15 mouse cellular contexts compared by ENCODE assay signal in the genomic region with DNA sequence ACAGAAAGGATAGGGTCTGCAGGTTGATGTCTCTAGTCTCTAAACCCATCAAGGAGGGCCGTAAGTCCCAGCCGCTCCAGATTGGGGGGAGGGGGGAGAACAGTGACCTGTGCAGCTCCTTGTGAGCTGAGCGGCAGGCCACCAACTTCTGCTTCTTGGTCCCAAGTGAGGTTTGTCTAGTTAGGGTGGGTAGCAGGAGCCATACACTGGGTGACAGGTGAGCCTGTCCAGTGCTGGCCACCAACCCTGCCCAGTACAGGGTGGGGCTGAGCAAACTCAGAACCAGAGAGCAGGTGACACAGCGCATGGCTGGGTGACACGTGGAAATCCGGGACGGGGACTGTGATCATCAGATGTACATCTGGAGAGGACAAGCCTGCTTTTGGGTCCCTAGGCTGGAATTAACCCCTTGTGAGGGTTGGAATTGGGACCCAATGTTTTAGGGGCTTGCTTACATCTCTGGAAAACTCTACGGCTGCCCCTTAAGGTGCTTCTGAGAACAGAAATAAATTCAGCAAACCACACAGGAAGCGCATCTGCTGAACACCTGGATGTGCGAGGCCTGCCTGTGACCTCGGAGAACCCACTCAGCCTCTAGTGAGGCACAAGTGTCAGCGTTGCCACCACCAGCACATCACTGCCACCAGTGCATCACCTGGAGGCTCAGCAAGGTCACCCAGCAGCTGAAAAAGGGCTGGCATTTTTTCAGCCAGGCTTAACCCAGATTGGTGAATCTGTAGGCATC. TPM values are rescaled to one million over a fixed set of nuclear protein-coding genes. Genes with fewer than 3 reads are reported as not detected.
DNase-seq lines count a peak whose midpoint lies in the region; ATAC-seq and TF ChIP-seq lines count a peak whose summit lies in the region.
"Had no signal": no experiment of that assay in that cellular context is flagged by ENCODE, and none has a peak within 500 bp of the region (broad histone marks: within the 10 kb centered on the region; RNA-seq: fewer than 3 reads in every experiment).

No protein-coding gene starts in this region.

- intact Hi-C loops in gastrocnemius, adult 2 months (cut with DNase I), result no loop called here

- ATAC-seq in heart, embryonic 16.5 days (replicated peaks; ENCODE audit: extremely low read depth, insufficient read depth, low FRiP score), result no peak
- ATAC-seq in G1E (ENCODE audit: extremely low read depth, insufficient number of reproducible peaks, low FRiP score, poor library complexity, severe bottlenecking), result no peak
- no peak for ATAC-seq in liver, postnatal 0 days

- no peak overlapping the region for H3K4me3 ChIP-seq in heart, embryonic 16.5 days (ENCODE audit: low read length)
- peak overlapping the region; percentile 63; the same call in 1 of the 2 replicates for H3K4me3 ChIP-seq in G1E (ENCODE audit: low read depth, low read length)
- no peak overlapping the region for H3K4me3 ChIP-seq in liver, postnatal 0 days (ENCODE audit: low read depth, low read length)
- no peak overlapping the region for H3K4me3 ChIP-seq in gastrocnemius, adult 2 months
- H3K4me3 ChIP-seq: embryonic facial prominence, embryonic 13.5 days; forebrain, embryonic 12.5 days; layer of hippocampus, adult 2 months had no signal

- 78% methylated on average over 12 of the region's 12 CpGs for WGBS in heart, embryonic 16.5 days
- WGBS in liver, postnatal 0 days (ENCODE audit: insufficient replicate concordance), result 38% methylated on average over 12 of the region's 12 CpGs

- no peak for TF ChIP-seq EP300 in liver, postnatal 0 days (IDR thresholded peaks at IDR 0.05; ENCODE audit: low read depth)

- no peaks in the 10 kb centered on the region for H3K9me3 ChIP-seq in heart, embryonic 16.5 days (replicated peaks; ENCODE audit: control insufficient read depth, low read length)
- H3K9me3 ChIP-seq in G1E (replicated peaks), result no peaks in the 10 kb centered on the region
- no peaks in the 10 kb centered on the region for H3K9me3 ChIP-seq in liver, postnatal 0 days (ENCODE audit: low read length)
- H3K9me3 ChIP-seq: embryonic facial prominence, embryonic 13.5 days; forebrain, embryonic 12.5 days had no signal

- H3K4me1 ChIP-seq in heart, embryonic 16.5 days (ENCODE audit: control insufficient read depth, insufficient read depth, low read length), result 0 out of 2 replicates have a peak, but pooled peaks cover 3% of the 10 kb centered on the region
- H3K4me1 ChIP-seq in G1E (ENCODE audit: insufficient read depth, low read depth, low read length), result peaks cover 96% of the 10 kb centered on the region
- peaks cover 60% of the 10 kb centered on the region for H3K4me1 ChIP-seq in liver, postnatal 0 days (ENCODE audit: insufficient read depth)

- 0 out of 2 replicates have a peak overlapping the region, but pooled peaks have one; percentile 19 for H3K27ac ChIP-seq in heart, embryonic 16.5 days (ENCODE audit: low read length)
- peak overlapping the region; percentile 77 for H3K27ac ChIP-seq in liver, postnatal 0 days (ENCODE audit: low read depth)
- no peak overlapping the region for H3K27ac ChIP-seq in gastrocnemius, adult 2 months
- H3K27ac ChIP-seq: embryonic facial prominence, embryonic 13.5 days; forebrain, embryonic 12.5 days; layer of hippocampus, adult 2 months had no signal

- H3K4me2 ChIP-seq in heart, embryonic 16.5 days (ENCODE audit: low read depth, low read length), result peak overlapping the region; percentile 12; the same call in 1 of the 2 replicates
- peak overlapping the region; percentile 56 for H3K4me2 ChIP-seq in liver, postnatal 0 days (ENCODE audit: low read depth, low read length)
- H3K4me2 ChIP-seq: embryonic facial prominence, embryonic 13.5 days; forebrain, embryonic 12.5 days had no signal

- H3K27me3 ChIP-seq in heart, embryonic 16.5 days (ENCODE audit: control insufficient read depth, insufficient read depth, low read length), result no peaks in the 10 kb centered on the region; the same call in 1 of the 2 replicates
- no peaks in the 10 kb centered on the region for H3K27me3 ChIP-seq in G1E (ENCODE audit: insufficient read depth, low read length)
- 0 out of 2 replicates have a peak, but pooled peaks cover 10% of the 10 kb centered on the region for H3K27me3 ChIP-seq in liver, postnatal 0 days (ENCODE audit: insufficient read depth, low read length)

- no peaks in the 10 kb centered on the region for H3K36me3 ChIP-seq in heart, embryonic 16.5 days (ENCODE audit: control insufficient read depth, insufficient read depth)
- peaks cover 17% of the 10 kb centered on the region for H3K36me3 ChIP-seq in G1E (replicated peaks)
- no peaks in the 10 kb centered on the region for H3K36me3 ChIP-seq in liver, postnatal 0 days (replicated peaks; ENCODE audit: insufficient read depth, low read length)
- H3K36me3 ChIP-seq: embryonic facial prominence, embryonic 13.5 days; forebrain, embryonic 12.5 days had no signal

- no peak overlapping the region for H3K9ac ChIP-seq in heart, embryonic 16.5 days (ENCODE audit: low read length)
- H3K9ac ChIP-seq in liver, postnatal 0 days (replicated peaks), result peak overlapping the region; percentile 7; the same call in 1 of the 2 replicates
- H3K9ac ChIP-seq: embryonic facial prominence, embryonic 13.5 days; forebrain, embryonic 12.5 days had no signal

- no peak for TF ChIP-seq CTCF in G1E (IDR thresholded peaks at IDR 0.05; ENCODE audit: low read depth, low read length)
- TF ChIP-seq CTCF in liver, postnatal 0 days (IDR thresholded peaks at IDR 0.05; ENCODE audit: low read depth), result no peak
- TF ChIP-seq CTCF in gastrocnemius, adult 2 months (IDR thresholded peaks at IDR 0.05), result no peak

- DNase-seq in heart, postnatal 4 days, result no peak
- DNase-seq in G1E (ENCODE audit: low spot score), result no peak
- no peak for DNase-seq in liver, postnatal 0 days
- peak; percentile 92 for DNase-seq in thymus, postnatal 0 days (ENCODE audit: low spot score)
- DNase-seq in gastrocnemius, adult 2 months, result no peak
- DNase-seq in yolk sac, embryonic 10.5 days (ENCODE audit: low spot score), result no peak
- DNase-seq in cerebellum, postnatal 25 days, result no peak
- DNase-seq: adrenal gland, adult 2 months; cerebellum, postnatal 14 days; kidney, adult 18-20 months; lung, adult 18-20 months had no signal

RNA-seq across cellular contexts. Expression of a gene that starts 2.7 kb away (rescaled TPM):
- 4.6 and 4.8 TPM in 2 replicates for polyA plus RNA-seq in heart, embryonic 16.5 days (2015; fragmentation: Nextera tagmentation; extraction: Ambion mirVana)
- total RNA-seq in heart, postnatal 4 days (2021), result 10 to 100 TPM; 17.3 to 19.3 TPM
- total RNA-seq in G1E (2014; fragmentation: Nextera tagmentation) (99.0 and 106 TPM in 2 replicates), G1E (2017) (18.8 and 19.9 TPM in 2 replicates)
- polyA plus RNA-seq in G1E (2012), result 287 TPM in 2 replicates
- polyA plus RNA-seq in liver, postnatal 0 days (2015; fragmentation: Nextera tagmentation; extraction: Ambion mirVana), result 2.1 and 2.4 TPM in 2 replicates
- polyA plus RNA-seq in thymus, postnatal 0 days (2015; fragmentation: Nextera tagmentation; extraction: Ambion mirVana), result 15.2 and 16.7 TPM in 2 replicates
- total RNA-seq in gastrocnemius, adult 2 months (2021), result 10 to 100 TPM; 18.8 to 23.4 TPM

Comparison
In these comparisons a context has a peak if more than half of its experiments do, and no peak if none do; other contexts are left out.
1. RNA of a gene that starts 2.7 kb away (polyA plus RNA-seq): 287 TPM in G1E; 15.2 to 16.7 TPM in thymus, postnatal 0 days, 4.6 to 4.8 TPM in heart, embryonic 16.5 days and 2.1 to 2.4 TPM in liver, postnatal 0 days; every median in the first group is over 10 times any median in the second.